Mouse (Mus musculus): ENCODE results near the gene Agbl1.

- TF ChIP-seq CTCF (IDR thresholded peaks at IDR 0.05; ENCODE audit: insufficient read depth, low read depth, low read length), result no peak
- no peak for TF ChIP-seq POLR2A (IDR thresholded peaks at IDR 0.05; ENCODE audit: insufficient read depth, low read depth, low read length)
These were observed 316.8 kb downstream of the Agbl1 start for GRCm38 (mm10) chr7:76546456-76546855.

All from olfactory bulb, adult 2 months (tissue).